Mouse (Mus musculus): ENCODE data around the gene Parva. TPM values are rescaled to one million over a fixed set of nuclear protein-coding genes. Genes with fewer than 3 reads are reported as not detected.

Gene Parva
- total and polyA plus RNA-seq, 3 experiments: 0.08 to 1.1 (median 0.15) TPM

GRCm38 (mm10) chr7:112603496-112604170 lies 176.3 kb downstream of the Parva start:
- Histone ChIP-seq H3K9ac (ENCODE audit: insufficient read depth, low read depth) (no peak overlapping the region), H3K79me2 (replicated peaks; ENCODE audit: control insufficient read depth, extremely low read depth, insufficient read depth, poor library complexity, severe bottlenecking) (no peaks in the 10 kb centered on the region), H3K36me3 (replicated peaks in 1 of 2; ENCODE audit: control insufficient read depth in 1 of 2, insufficient read depth in 1 of 2, low read length in 1 of 2) (no peaks in the 10 kb centered on the region), H3K27me3 (replicated peaks) (no peaks in the 10 kb centered on the region), H3K9me3 (replicated peaks; ENCODE audit: low read length) (no peaks in the 10 kb centered on the region), H3K27ac (ENCODE audit: insufficient read depth, low read depth) (no peak overlapping the region), H3K4me1 (ENCODE audit: control insufficient read depth in 1 of 2, insufficient read depth in 2 of 2) (peaks cover 0 to 5% of the 10 kb centered on the region in 2 experiments; a peak in 2 of 4 replicates), H3K4me3 (replicated peaks in 1 of 3; ENCODE audit: low read depth in 2 of 3, low read length in 2 of 3, poor library complexity in 1 of 3) (no peak overlapping the region), H3K4me2 (ENCODE audit: insufficient read depth, low read depth, poor library complexity, severe bottlenecking) (no peak overlapping the region)
- in situ Hi-C loops (cut with MboI; ENCODE audit: low pct_ligation_motif_present, low pct_unique_long_range_greater_than_20kb, low sequenced_read_pairs) (no loop called here), dilution Hi-C loops (cut with MboI; ENCODE audit: extremely low pct_ligation_motif_present, extremely low pct_unique_long_range_greater_than_20kb, low sequenced_read_pairs) (no loop called here)
- TF ChIP-seq RAD21 (IDR thresholded peaks at IDR 0.05; ENCODE audit: low read depth, low read length) (no peak), USF1 (IDR thresholded peaks at IDR 0.05; ENCODE audit: low read depth, low read length) (no peak), HCFC1 (IDR thresholded peaks at IDR 0.05; ENCODE audit: low read depth, low read length) (no peak), EP300 (IDR thresholded peaks at IDR 0.05; ENCODE audit: low read length) (no peak), MAFK (IDR thresholded peaks at IDR 0.05; ENCODE audit: insufficient replicate concordance, low read length) (no peak)
- DNase-seq (ENCODE audit: extremely low read depth): no peak

- H3K36me3 ChIP-seq (replicated peaks in 1 of 2; ENCODE audit: control insufficient read depth in 1 of 2, insufficient read depth in 1 of 2, low read length in 1 of 2): no peaks in the 10 kb centered on the region
- dilution Hi-C loops (cut with MboI; ENCODE audit: extremely low pct_ligation_motif_present, extremely low pct_unique_long_range_greater_than_20kb, low sequenced_read_pairs) (no loop called here), in situ Hi-C loops (cut with MboI; ENCODE audit: low pct_ligation_motif_present, low pct_unique_long_range_greater_than_20kb, low sequenced_read_pairs) (no loop called here)
- H3K4me2 ChIP-seq (ENCODE audit: insufficient read depth, low read depth, poor library complexity, severe bottlenecking): no peak overlapping the region
- H3K4me3 ChIP-seq (replicated peaks in 1 of 3; ENCODE audit: low read depth in 2 of 3, low read length in 2 of 3, poor library complexity in 1 of 3): no peak overlapping the region
- H3K79me2 ChIP-seq (replicated peaks; ENCODE audit: control insufficient read depth, extremely low read depth, insufficient read depth, poor library complexity, severe bottlenecking): no peaks in the 10 kb centered on the region
- H3K9me3 ChIP-seq (replicated peaks; ENCODE audit: low read length): no peaks in the 10 kb centered on the region
- no peaks in the 10 kb centered on the region for H3K27me3 ChIP-seq (replicated peaks)
- DNase-seq (ENCODE audit: extremely low read depth): no peak
- peaks cover 0 to 5% of the 10 kb centered on the region in 2 experiments; a peak in 2 of 4 replicates for H3K4me1 ChIP-seq (ENCODE audit: control insufficient read depth in 1 of 2, insufficient read depth in 2 of 2)
- TF ChIP-seq JUND (conservative IDR thresholded peaks at IDR 0.05; ENCODE audit: low read depth, low read length) (no peak), E2F4 (IDR thresholded peaks at IDR 0.05; ENCODE audit: insufficient replicate concordance, low read depth, low read length) (no peak), USF2 (conservative IDR thresholded peaks at IDR 0.05; ENCODE audit: low read depth, low read length) (no peak), ELF1 (IDR thresholded peaks at IDR 0.05; ENCODE audit: low read depth, low read length) (no peak), KAT2A (IDR thresholded peaks at IDR 0.05; ENCODE audit: insufficient replicate concordance, low read length) (no peak), ETS1 (conservative IDR thresholded peaks at IDR 0.05; ENCODE audit: low read depth, low read length) (no peak), MAFK (IDR thresholded peaks at IDR 0.05; ENCODE audit: insufficient replicate concordance, low read length) (no peak), CHD2 (IDR thresholded peaks at IDR 0.05; ENCODE audit: low read length) (no peak), ZC3H11A (IDR thresholded peaks at IDR 0.05; ENCODE audit: low read depth, low read length) (no peak), CHD1 (IDR thresholded peaks at IDR 0.05; ENCODE audit: low read depth, low read length) (no peak), JUN (IDR thresholded peaks at IDR 0.05; ENCODE audit: insufficient read depth, low read depth, low read length) (no peak), NELFE (IDR thresholded peaks at IDR 0.05; ENCODE audit: low read depth, low read length) (no peak), TBP (conservative IDR thresholded peaks at IDR 0.05; ENCODE audit: low read depth, low read length) (no peak), BHLHE40 (IDR thresholded peaks at IDR 0.05; ENCODE audit: low read depth, low read length) (no peak), NRF1 (IDR thresholded peaks at IDR 0.05; ENCODE audit: low read depth, low read length) (no peak), HCFC1 (IDR thresholded peaks at IDR 0.05; ENCODE audit: low read depth, low read length) (no peak)
- H3K27ac ChIP-seq (ENCODE audit: insufficient read depth, low read depth): no peak overlapping the region
- no peak overlapping the region for H3K9ac ChIP-seq (ENCODE audit: insufficient read depth, low read depth)
These were observed 176.9 kb downstream of the Parva start for GRCm38 (mm10) chr7:112604209-112604608.
